In the genomic region with DNA sequence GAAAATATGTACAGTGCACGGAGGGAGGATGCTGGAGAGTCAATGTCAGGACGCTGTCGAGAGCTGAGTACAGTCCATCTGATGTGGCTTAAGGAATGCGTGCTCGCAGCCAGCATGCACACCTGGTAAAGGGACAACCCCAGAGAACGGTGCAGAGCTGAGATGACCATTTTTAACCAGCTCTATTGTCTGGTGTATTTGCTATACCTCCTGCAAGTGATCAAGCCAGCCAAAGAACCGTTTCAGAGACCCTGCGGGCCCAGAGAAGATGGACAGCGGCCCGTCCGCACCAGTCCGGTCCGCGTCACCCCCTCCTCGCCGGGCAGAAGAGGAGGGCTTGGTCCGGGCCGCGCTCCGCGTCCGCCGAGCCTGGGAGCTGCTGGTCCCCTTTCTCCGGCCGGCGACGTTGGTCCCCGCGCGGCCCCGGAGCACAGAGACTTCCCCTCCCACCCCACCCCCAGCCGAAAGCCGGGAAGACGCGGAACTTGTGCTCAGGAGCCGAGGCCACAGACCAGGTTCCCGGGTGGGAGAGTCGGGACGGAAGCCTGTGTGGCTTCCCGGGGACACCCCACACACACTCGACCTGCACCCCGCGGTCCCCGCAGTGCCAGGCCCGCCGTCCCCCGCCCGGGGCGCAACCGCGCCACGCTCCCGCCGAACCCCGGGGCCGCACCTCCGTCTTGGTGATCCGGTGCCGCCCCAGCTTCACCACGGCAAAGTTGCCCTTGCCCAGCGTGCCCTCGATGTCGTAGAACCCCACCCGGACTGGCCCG, we compare ENCODE assay signal across 9 mouse cellular contexts. TPM values are rescaled to one million over a fixed set of nuclear protein-coding genes. Genes with fewer than 3 reads are reported as not detected.
A peak's percentile ranks its signal among the peaks of the same experiment; 100 is the strongest.
DNase-seq lines count a peak whose midpoint lies in the region; ATAC-seq and TF ChIP-seq lines count a peak whose summit lies in the region.
"Had no signal": no experiment of that assay in that cellular context is flagged by ENCODE, and none has a peak within 500 bp of the region (broad histone marks: within the 10 kb centered on the region; RNA-seq: fewer than 3 reads in every experiment).

No protein-coding gene starts in this region.

- DNase-seq in adrenal gland, postnatal 10 days = peak; percentile 67
- DNase-seq in adrenal gland, adult 2 months = no peak
- DNase-seq in thymus, adult 2 months = no peak
- DNase-seq in thymus, postnatal 14 days = no peak
- DNase-seq in lung, postnatal 0 days (ENCODE audit: low spot score) = peak; percentile 60
- peak; percentile 48 for DNase-seq in right cerebral cortex, postnatal 4 days

- TF ChIP-seq EP300 in lung, postnatal 0 days (IDR thresholded peaks at IDR 0.05) = no peak

- no peaks in the 10 kb centered on the region for H3K27me3 ChIP-seq in thymus, adult 2 months (ENCODE audit: control insufficient read depth, insufficient read depth, low read length)
- H3K27me3 ChIP-seq in forebrain, embryonic 16.5 days (replicated peaks; ENCODE audit: control insufficient read depth, insufficient read depth, low read length) = no peaks in the 10 kb centered on the region
- H3K27me3 ChIP-seq in kidney, embryonic 14.5 days (ENCODE audit: control insufficient read depth, insufficient read depth, low read length) = 0 out of 2 replicates have a peak, but pooled peaks cover 4% of the 10 kb centered on the region
- H3K27me3 ChIP-seq in lung, postnatal 0 days (replicated peaks; ENCODE audit: insufficient read depth, low read length) = no peaks in the 10 kb centered on the region

- peak overlapping the region; percentile 62 for H3K27ac ChIP-seq in thymus, adult 2 months (ENCODE audit: control insufficient read depth, insufficient read depth, low read length)
- peak overlapping the region; percentile 86 for H3K27ac ChIP-seq in forebrain, embryonic 16.5 days (ENCODE audit: low read length)
- H3K27ac ChIP-seq in kidney, embryonic 14.5 days (ENCODE audit: low read depth, low read length) = peak overlapping the region; percentile 77
- peak overlapping the region; percentile 91 for H3K27ac ChIP-seq in lung, postnatal 0 days (ENCODE audit: low read length)

- WGBS in thymus, adult 2 months = under 1% methylated on average over 65 of the region's 65 CpGs
- under 1% methylated on average over 63 of the region's 65 CpGs for WGBS in forebrain, embryonic 16.5 days
- WGBS in kidney, embryonic 14.5 days = under 1% methylated on average over 54 of the region's 65 CpGs
- 4% methylated on average over 41 of the region's 65 CpGs for WGBS in lung, postnatal 0 days

- no peaks in the 10 kb centered on the region for H3K36me3 ChIP-seq in thymus, adult 2 months (ENCODE audit: control insufficient read depth, insufficient read depth, low read length)
- no peaks in the 10 kb centered on the region for H3K36me3 ChIP-seq in forebrain, embryonic 16.5 days (ENCODE audit: control insufficient read depth, insufficient read depth)
- H3K36me3 ChIP-seq in kidney, embryonic 14.5 days (ENCODE audit: control insufficient read depth, insufficient read depth, low read length) = no peaks in the 10 kb centered on the region
- no peaks in the 10 kb centered on the region for H3K36me3 ChIP-seq in lung, postnatal 0 days (ENCODE audit: insufficient read depth, low read length)

- H3K9me3 ChIP-seq in forebrain, embryonic 16.5 days (ENCODE audit: control insufficient read depth, low read length) = no peaks in the 10 kb centered on the region
- H3K9me3 ChIP-seq in kidney, embryonic 14.5 days (ENCODE audit: control insufficient read depth, low read length) = no peaks in the 10 kb centered on the region
- H3K9me3 ChIP-seq in lung, postnatal 0 days (ENCODE audit: low read length) = no peaks in the 10 kb centered on the region

- peak overlapping the region; percentile 76 for H3K4me3 ChIP-seq in thymus, adult 2 months (ENCODE audit: control insufficient read depth, insufficient read depth, low read length)
- H3K4me3 ChIP-seq in forebrain, embryonic 16.5 days (replicated peaks; ENCODE audit: low read length) = peak overlapping the region; percentile 95
- H3K4me3 ChIP-seq in kidney, embryonic 14.5 days (ENCODE audit: low read length) = peak overlapping the region; percentile 89
- peak overlapping the region; percentile 91 for H3K4me3 ChIP-seq in lung, postnatal 0 days (ENCODE audit: low read depth, low read length)

- peak overlapping the region; percentile 95 for H3K9ac ChIP-seq in forebrain, embryonic 16.5 days (replicated peaks; ENCODE audit: low read depth, low read length)
- H3K9ac ChIP-seq in kidney, embryonic 14.5 days (ENCODE audit: low read depth, low read length) = peak overlapping the region; percentile 87
- peak overlapping the region; percentile 88 for H3K9ac ChIP-seq in lung, postnatal 0 days (replicated peaks; ENCODE audit: low read depth)

- TF ChIP-seq POLR2A in thymus, adult 2 months (IDR thresholded peaks at IDR 0.05; ENCODE audit: control insufficient read depth, extremely low read depth, insufficient read depth, low read length, poor library complexity) = no peak

- peak; percentile 61 for ATAC-seq in forebrain, embryonic 16.5 days
- ATAC-seq in kidney, embryonic 14.5 days (ENCODE audit: low FRiP score, low TSS enrichment) = peak; percentile 48; the same call in 1 of the 2 replicates
- peak; percentile 25 for ATAC-seq in lung, postnatal 0 days

- H3K4me1 ChIP-seq in thymus, adult 2 months (replicated peaks; ENCODE audit: control insufficient read depth, insufficient read depth, low read length) = peaks cover 3% of the 10 kb centered on the region
- H3K4me1 ChIP-seq in forebrain, embryonic 16.5 days (replicated peaks; ENCODE audit: control insufficient read depth, insufficient read depth, low read length) = peaks cover 8% of the 10 kb centered on the region
- peaks cover 9% of the 10 kb centered on the region for H3K4me1 ChIP-seq in kidney, embryonic 14.5 days (ENCODE audit: control insufficient read depth, insufficient read depth, low read length)
- H3K4me1 ChIP-seq in lung, postnatal 0 days (ENCODE audit: insufficient read depth, low read depth, low read length) = peaks cover 3% of the 10 kb centered on the region; the same call in 1 of the 2 replicates

- H3K4me2 ChIP-seq in forebrain, embryonic 16.5 days (ENCODE audit: low read length) = peak overlapping the region; percentile 80
- peak overlapping the region; percentile 83 for H3K4me2 ChIP-seq in kidney, embryonic 14.5 days (replicated peaks; ENCODE audit: low read depth, low read length)
- peak overlapping the region; percentile 87 for H3K4me2 ChIP-seq in lung, postnatal 0 days (replicated peaks; ENCODE audit: low read depth, low read length)

- no peak for TF ChIP-seq CTCF in thymus, adult 2 months (IDR thresholded peaks at IDR 0.05; ENCODE audit: borderline replicate concordance, control insufficient read depth, extremely low read depth, insufficient read depth, low read length, poor library complexity)
- no peak for TF ChIP-seq CTCF in lung, postnatal 0 days (IDR thresholded peaks at IDR 0.05)

RNA-seq across cellular contexts. Expression of gene Sik2, which starts 0.6 kb away (rescaled TPM):
- 100 to 1,000 TPM; 132 to 136 TPM for total RNA-seq in adrenal gland, postnatal 10 days (2021)
- 100 to 1,000 TPM; 107 to 108 TPM for total RNA-seq in adrenal gland, adult 2 months (2021)
- 81.4 and 146 TPM in 2 replicates for polyA plus RNA-seq in adrenal gland, adult 2 months (2012; rRNA removed)
- 30.5 and 34.6 TPM in 2 replicates for polyA plus RNA-seq in thymus, adult 2 months (2012; rRNA removed)
- 20.1 and 23.7 TPM in 2 replicates for polyA plus RNA-seq in forebrain, embryonic 16.5 days (2015; fragmentation: Nextera tagmentation; extraction: Ambion mirVana)
- 11.4 and 17.9 TPM in 2 replicates for polyA plus RNA-seq in kidney, embryonic 14.5 days (2014; fragmentation: Nextera tagmentation; extraction: Ambion mirVana)
- polyA plus RNA-seq in lung, postnatal 0 days (2015; fragmentation: Nextera tagmentation; extraction: Ambion mirVana) = 9.1 and 10.4 TPM in 2 replicates

RNA-seq across cellular contexts. Expression of gene Btg4, which starts 52.4 kb away (rescaled TPM):
- not detected for total RNA-seq in adrenal gland, postnatal 10 days (2021)
- total RNA-seq in adrenal gland, adult 2 months (2021) = not detected
- polyA plus RNA-seq in adrenal gland, adult 2 months (2012; rRNA removed) = not detected in 2 replicates
- polyA plus RNA-seq in thymus, adult 2 months (2012; rRNA removed) = not detected in 2 replicates
- polyA plus RNA-seq in forebrain, embryonic 16.5 days (2015; fragmentation: Nextera tagmentation; extraction: Ambion mirVana) = not detected in 2 replicates
- polyA plus RNA-seq in kidney, embryonic 14.5 days (2014; fragmentation: Nextera tagmentation; extraction: Ambion mirVana) = not detected in 2 replicates
- polyA plus RNA-seq in lung, postnatal 0 days (2015; fragmentation: Nextera tagmentation; extraction: Ambion mirVana) = 0.42 and 0.53 TPM in 2 replicates
- total RNA-seq: left cerebral cortex, postnatal 25 days had no signal

Comparison
In these comparisons a context has a peak if more than half of its experiments do, and no peak if none do; other contexts are left out.
1. DNase-seq: peak in adrenal gland, postnatal 10 days (single experiment), lung, postnatal 0 days (single experiment) and right cerebral cortex, postnatal 4 days (single experiment); none in adrenal gland, adult 2 months (single experiment), thymus, adult 2 months (single experiment) and thymus, postnatal 14 days (single experiment).
2. Peak in every context shown above with its lines, with median percentiles within 50 percentile points of each other: H3K27ac ChIP-seq, H3K4me3 ChIP-seq, ATAC-seq, H3K4me2 ChIP-seq and H3K9ac ChIP-seq.